Comparison of ENCODE assay signal across 25 mouse cellular contexts in genomic region chr7:106967503-106967902, GRCm38 (mm10). TPM values are rescaled to one million over a fixed set of nuclear protein-coding genes. Genes with fewer than 3 reads are reported as not detected.
DNase-seq lines count a peak whose midpoint lies in the region; ATAC-seq and TF ChIP-seq lines count a peak whose summit lies in the region.
"Not testable (repeated sequence)": the region's sequence is repeated elsewhere in the genome, so short reads cannot be mapped to it uniquely, and the experiment has no call there.
"Had no signal": no experiment of that assay in that cellular context is flagged by ENCODE, and none has a peak within 500 bp of the region (broad histone marks: within the 10 kb centered on the region; RNA-seq: fewer than 3 reads in every experiment).

No protein-coding gene starts in this region.

- TF ChIP-seq POLR2A in MEL (IDR thresholded peaks at IDR 0.05; ENCODE audit: control insufficient read depth in 1 of 2, insufficient read depth in 1 of 2, low read depth in 1 of 2, low read length in 2 of 2, poor library complexity in 1 of 2): not testable (repeated sequence)

- intact Hi-C loops in gastrocnemius, adult 2 months (cut with DNase I): not testable (repeated sequence)

- TF ChIP-seq EP300 in MEL (IDR thresholded peaks at IDR 0.05; ENCODE audit: low read depth in 1 of 2, low read length in 2 of 2); liver, postnatal 0 days (IDR thresholded peaks at IDR 0.05; ENCODE audit: low read depth): not testable (repeated sequence)

- H3K4me2 ChIP-seq in kidney, postnatal 0 days (ENCODE audit: low read length); liver, postnatal 0 days (ENCODE audit: low read depth, low read length): not testable (repeated sequence)

- not testable (repeated sequence) for H3K9ac ChIP-seq in MEL (ENCODE audit: control insufficient read depth, low read depth, low read length, poor library complexity, severe bottlenecking); kidney, postnatal 0 days (ENCODE audit: low read depth, low read length); liver, postnatal 0 days (replicated peaks)

- H3K9me3 ChIP-seq in MEL (replicated peaks; ENCODE audit: insufficient read depth, low read length); kidney, postnatal 0 days (replicated peaks; ENCODE audit: low read length); liver, postnatal 0 days (ENCODE audit: low read length): not testable (repeated sequence)

- H3K27me3 ChIP-seq in MEL (ENCODE audit: control insufficient read depth in 1 of 2, insufficient read depth in 2 of 2, low read length in 2 of 2); kidney, postnatal 0 days (ENCODE audit: insufficient read depth, low read length); liver, postnatal 0 days (ENCODE audit: insufficient read depth, low read length): not testable (repeated sequence)

- not testable (repeated sequence) for H3K79me2 ChIP-seq in MEL (ENCODE audit: control insufficient read depth, insufficient read depth, low read length, poor library complexity)

- not testable (repeated sequence) for H3K36me3 ChIP-seq in MEL (ENCODE audit: control insufficient read depth in 1 of 2, insufficient read depth in 2 of 2, low read length in 2 of 2); kidney, postnatal 0 days (ENCODE audit: insufficient read depth, low read length); liver, postnatal 0 days (replicated peaks; ENCODE audit: insufficient read depth, low read length)

- not testable (repeated sequence) for H3K4me3 ChIP-seq in MEL (ENCODE audit: control insufficient read depth in 1 of 2, insufficient read depth in 1 of 2, low read depth in 2 of 2, low read length in 2 of 2); gastrocnemius, adult 2 months; kidney, postnatal 0 days (replicated peaks; ENCODE audit: low read depth, low read length); liver, postnatal 0 days (ENCODE audit: low read depth, low read length)

- not testable (repeated sequence) for H3K4me1 ChIP-seq in MEL (ENCODE audit: control insufficient read depth in 1 of 2, insufficient read depth in 2 of 2, low read length in 2 of 2); kidney, postnatal 0 days (replicated peaks; ENCODE audit: insufficient read depth, low read length); liver, postnatal 0 days (ENCODE audit: insufficient read depth)

- peak in 2 of 3 experiments; percentile 4 to 32; a peak in 3 of 6 replicates for TF ChIP-seq CTCF in MEL (IDR thresholded peaks at IDR 0.05 in 2 of 3, conservative IDR thresholded peaks at IDR 0.05 in 1 of 3; ENCODE audit: control insufficient read depth in 1 of 3, insufficient read depth in 1 of 3, low read depth in 2 of 3, low read length in 3 of 3, poor library complexity in 1 of 3, severe bottlenecking in 1 of 3)
- peak; percentile 17; the same call in 1 of the 2 replicates for TF ChIP-seq CTCF in gastrocnemius, adult 2 months (IDR thresholded peaks at IDR 0.05)
- peak; percentile 56 for TF ChIP-seq CTCF in kidney, postnatal 0 days (IDR thresholded peaks at IDR 0.05; ENCODE audit: low read depth)
- TF ChIP-seq CTCF in liver, postnatal 0 days (IDR thresholded peaks at IDR 0.05; ENCODE audit: low read depth): peak; percentile 48

- peak; percentile 25 to 38 for DNase-seq in B cell, adult 2 months
- DNase-seq in MEL (ENCODE audit: low read depth, low spot score): peak; percentile 31
- peak; percentile 3 for DNase-seq in brain, adult 2 months (ENCODE audit: low read depth, low spot score)
- DNase-seq in gastrocnemius, adult 2 months; liver, postnatal 0 days: not testable (repeated sequence)
- DNase-seq in kidney, postnatal 0 days (ENCODE audit: low spot score): peak; percentile 10
- DNase-seq in retina, embryonic 14.5 days (ENCODE audit: low spot score): peak; percentile 1

- not testable (repeated sequence) for ATAC-seq in kidney, postnatal 0 days (replicated peaks; ENCODE audit: low FRiP score, low read depth); liver, postnatal 0 days

- peak; percentile 21 for TF ChIP-seq RAD21 in MEL (IDR thresholded peaks at IDR 0.05; ENCODE audit: low read depth, low read length)

- not testable (repeated sequence) for H3K27ac ChIP-seq in MEL (ENCODE audit: control insufficient read depth, low read depth, low read length); gastrocnemius, adult 2 months; kidney, postnatal 0 days; liver, postnatal 0 days (ENCODE audit: low read depth)

TF ChIP-seq in MEL, 35 proteins besides CTCF, POLR2A, EP300 and RAD21:
- TF ChIP-seq SMC3 (IDR thresholded peaks at IDR 0.05; ENCODE audit: low read depth, low read length): peak; percentile 48

RNA-seq across cellular contexts. Expression of gene Olfr6, which starts 3.8 kb away (rescaled TPM):
- not detected in 2 replicates for total RNA-seq in MEL (2012; rRNA removed)
- polyA plus RNA-seq in MEL (2012; ENCODE audit: insufficient read depth in 1 of 2, insufficient read length in 2 of 2, low read depth in 1 of 2, low replicate concordance in 2 of 2, missing spikeins in 1 of 2): not detected
- total RNA-seq in gastrocnemius, adult 2 months (2021): not detected
- not detected in 2 replicates for polyA plus RNA-seq in kidney, postnatal 0 days (2015; fragmentation: Nextera tagmentation; extraction: Ambion mirVana)
- not detected in 2 replicates for polyA plus RNA-seq in liver, postnatal 0 days (2015; fragmentation: Nextera tagmentation; extraction: Ambion mirVana)
- total RNA-seq: adrenal gland, postnatal 25 days; gastrocnemius, postnatal 10 days; heart, postnatal 25 days; left cerebral cortex, postnatal 36 days had no signal
- polyA plus RNA-seq: C2C12; cerebellum, adult 2 months; embryonic facial prominence, embryonic 11.5 days; forebrain, embryonic 12.5 days; frontal cortex, adult 2 months; heart, embryonic 13.5 days; hindbrain, embryonic 13.5 days; intestine, embryonic 15.5 days; kidney, embryonic 16.5 days; limb, embryonic 15.5 days; midbrain, embryonic 10.5 days; neural tube, embryonic 11.5 days; testis, adult 2 months had no signal

RNA-seq across cellular contexts. Expression of gene Olfr711, which starts 7.8 kb away (rescaled TPM):
- total RNA-seq in MEL (2012; rRNA removed): not detected in 2 replicates
- polyA plus RNA-seq in MEL (2012; ENCODE audit: insufficient read depth in 1 of 2, insufficient read length in 2 of 2, low read depth in 1 of 2, low replicate concordance in 2 of 2, missing spikeins in 1 of 2): not detected
- not detected for total RNA-seq in gastrocnemius, adult 2 months (2021)
- not detected in 2 replicates for polyA plus RNA-seq in kidney, postnatal 0 days (2015; fragmentation: Nextera tagmentation; extraction: Ambion mirVana)
- not detected in 2 replicates for polyA plus RNA-seq in liver, postnatal 0 days (2015; fragmentation: Nextera tagmentation; extraction: Ambion mirVana)
- total RNA-seq: adrenal gland, postnatal 25 days; gastrocnemius, postnatal 10 days; heart, postnatal 25 days; layer of hippocampus, adult 8-10 months; left cerebral cortex, postnatal 36 days had no signal
- polyA plus RNA-seq: C2C12; cerebellum, adult 2 months; embryonic facial prominence, embryonic 11.5 days; forebrain, embryonic 12.5 days; frontal cortex, adult 2 months; heart, embryonic 13.5 days; hindbrain, embryonic 13.5 days; intestine, embryonic 15.5 days; kidney, embryonic 16.5 days; limb, embryonic 15.5 days; midbrain, embryonic 10.5 days; neural tube, embryonic 11.5 days; testis, adult 2 months had no signal

RNA-seq across cellular contexts. Expression of gene Olfr710, which starts 19.4 kb away (rescaled TPM):
- not detected in 2 replicates for total RNA-seq in MEL (2012; rRNA removed)
- polyA plus RNA-seq in MEL (2012; ENCODE audit: insufficient read depth in 1 of 2, insufficient read length in 2 of 2, low read depth in 1 of 2, low replicate concordance in 2 of 2, missing spikeins in 1 of 2): not detected
- not detected for total RNA-seq in gastrocnemius, adult 2 months (2021)
- polyA plus RNA-seq in kidney, postnatal 0 days (2015; fragmentation: Nextera tagmentation; extraction: Ambion mirVana): not detected in 2 replicates
- not detected in 2 replicates for polyA plus RNA-seq in liver, postnatal 0 days (2015; fragmentation: Nextera tagmentation; extraction: Ambion mirVana)
- total RNA-seq: adrenal gland, postnatal 25 days; gastrocnemius, postnatal 10 days; heart, postnatal 25 days; layer of hippocampus, adult 8-10 months; left cerebral cortex, postnatal 36 days had no signal
- polyA plus RNA-seq: C2C12; cerebellum, adult 2 months; embryonic facial prominence, embryonic 11.5 days; forebrain, embryonic 12.5 days; frontal cortex, adult 2 months; heart, embryonic 13.5 days; hindbrain, embryonic 13.5 days; intestine, embryonic 15.5 days; kidney, embryonic 16.5 days; limb, embryonic 15.5 days; midbrain, embryonic 10.5 days; neural tube, embryonic 11.5 days; testis, adult 2 months had no signal

RNA-seq across cellular contexts. Expression of gene Olfr709-ps1, which starts 35.5 kb away (rescaled TPM):
- total RNA-seq in MEL (2012; rRNA removed): not detected in 2 replicates
- polyA plus RNA-seq in MEL (2012; ENCODE audit: insufficient read depth in 1 of 2, insufficient read length in 2 of 2, low read depth in 1 of 2, low replicate concordance in 2 of 2, missing spikeins in 1 of 2): not detected
- total RNA-seq in gastrocnemius, adult 2 months (2021): not detected
- polyA plus RNA-seq in kidney, postnatal 0 days (2015; fragmentation: Nextera tagmentation; extraction: Ambion mirVana): not detected in 2 replicates
- polyA plus RNA-seq in liver, postnatal 0 days (2015; fragmentation: Nextera tagmentation; extraction: Ambion mirVana): not detected in 2 replicates
- total RNA-seq: gastrocnemius, postnatal 10 days; heart, postnatal 25 days; layer of hippocampus, adult 8-10 months had no signal
- polyA plus RNA-seq: C2C12; cerebellum, adult 2 months; embryonic facial prominence, embryonic 11.5 days; forebrain, embryonic 12.5 days; frontal cortex, adult 2 months; heart, embryonic 13.5 days; hindbrain, embryonic 13.5 days; intestine, embryonic 15.5 days; kidney, embryonic 16.5 days; limb, embryonic 15.5 days; midbrain, embryonic 10.5 days; neural tube, embryonic 11.5 days; testis, adult 2 months had no signal

RNA-seq across cellular contexts. Expression of gene Olfr2, which starts 38.4 kb away (rescaled TPM):
- total RNA-seq in MEL (2012; rRNA removed): not detected in 2 replicates
- polyA plus RNA-seq in MEL (2012; ENCODE audit: insufficient read depth in 1 of 2, insufficient read length in 2 of 2, low read depth in 1 of 2, low replicate concordance in 2 of 2, missing spikeins in 1 of 2): not detected
- total RNA-seq in gastrocnemius, adult 2 months (2021): not detected
- not detected in 2 replicates for polyA plus RNA-seq in kidney, postnatal 0 days (2015; fragmentation: Nextera tagmentation; extraction: Ambion mirVana)
- not detected in 2 replicates for polyA plus RNA-seq in liver, postnatal 0 days (2015; fragmentation: Nextera tagmentation; extraction: Ambion mirVana)
- total RNA-seq: adrenal gland, postnatal 25 days; gastrocnemius, postnatal 10 days; heart, postnatal 25 days; layer of hippocampus, adult 8-10 months; left cerebral cortex, postnatal 36 days had no signal
- polyA plus RNA-seq: C2C12; cerebellum, adult 2 months; embryonic facial prominence, embryonic 11.5 days; forebrain, embryonic 12.5 days; frontal cortex, adult 2 months; heart, embryonic 13.5 days; hindbrain, embryonic 13.5 days; intestine, embryonic 15.5 days; kidney, embryonic 16.5 days; limb, embryonic 15.5 days; midbrain, embryonic 10.5 days; neural tube, embryonic 11.5 days had no signal
